Mouse (Mus musculus): ENCODE results near the gene Efr3b.

Gene Efr3b

GRCm38 (mm10) chr12:3960553-3960952 lies 78.2 kb downstream of the Efr3b start:
- no peak for TF ChIP-seq GATA4 (IDR thresholded peaks at IDR 0.05; ENCODE audit: insufficient replicate concordance, low read length)

GRCm38 (mm10) chr12:3959791-3960543 lies 78.7 kb downstream of the Efr3b start:
- peak; percentile 64; the same call in 1 of the 2 replicates for TF ChIP-seq GATA4 (IDR thresholded peaks at IDR 0.05; ENCODE audit: insufficient replicate concordance, low read length)

- TF ChIP-seq GATA4 (IDR thresholded peaks at IDR 0.05; ENCODE audit: insufficient replicate concordance, low read length): no peak
Measured at GRCm38 (mm10) chr12:3956351-3956750, 82.4 kb downstream of the Efr3b start.

- TF ChIP-seq GATA4 (IDR thresholded peaks at IDR 0.05; ENCODE audit: insufficient replicate concordance, low read length): no peak
Measured at GRCm38 (mm10) chr12:3955371-3955770, 83.3 kb downstream of the Efr3b start.

GRCm38 (mm10) chr12:3954651-3955050 lies 84.1 kb downstream of the Efr3b start, which contains the start of gene Pomc:
Pomc (plus strand) TSS chr12:3954951.
- TF ChIP-seq GATA4 (IDR thresholded peaks at IDR 0.05; ENCODE audit: insufficient replicate concordance, low read length): no peak

- TF ChIP-seq GATA4 (IDR thresholded peaks at IDR 0.05; ENCODE audit: insufficient replicate concordance, low read length): no peak
Measured at GRCm38 (mm10) chr12:3947503-3947902, 91.2 kb downstream of the Efr3b start.

GRCm38 (mm10) chr12:3944454-3945073 lies 94.2 kb downstream of the Efr3b start:
- TF ChIP-seq GATA4 (IDR thresholded peaks at IDR 0.05; ENCODE audit: insufficient replicate concordance, low read length): no peak

- no peak for TF ChIP-seq GATA4 (IDR thresholded peaks at IDR 0.05; ENCODE audit: insufficient replicate concordance, low read length)
Measured at GRCm38 (mm10) chr12:3942026-3942425, 96.7 kb downstream of the Efr3b start.

- TF ChIP-seq GATA4 (IDR thresholded peaks at IDR 0.05; ENCODE audit: insufficient replicate concordance, low read length): no peak
Measured at GRCm38 (mm10) chr12:3928841-3929240, 109.9 kb downstream of the Efr3b start.

- TF ChIP-seq GATA4 (IDR thresholded peaks at IDR 0.05; ENCODE audit: insufficient replicate concordance, low read length): no peak
Measured at GRCm38 (mm10) chr12:3926127-3926526, 112.6 kb downstream of the Efr3b start.

- no peak for TF ChIP-seq GATA4 (IDR thresholded peaks at IDR 0.05; ENCODE audit: insufficient replicate concordance, low read length)
Measured at GRCm38 (mm10) chr12:3919423-3919822, 119.3 kb downstream of the Efr3b start.

GRCm38 (mm10) chr12:3918577-3918976 lies 120.1 kb downstream of the Efr3b start:
- TF ChIP-seq GATA4 (IDR thresholded peaks at IDR 0.05; ENCODE audit: insufficient replicate concordance, low read length): no peak

GRCm38 (mm10) chr12:3917668-3918341 lies 120.9 kb downstream of the Efr3b start:
- no peak for TF ChIP-seq GATA4 (IDR thresholded peaks at IDR 0.05; ENCODE audit: insufficient replicate concordance, low read length)

GRCm38 (mm10) chr12:3915852-3916251 lies 122.9 kb downstream of the Efr3b start:
- no peak for TF ChIP-seq GATA4 (IDR thresholded peaks at IDR 0.05; ENCODE audit: insufficient replicate concordance, low read length)
